Mouse (Mus musculus) gastrocnemius, postnatal 25 days (tissue): Measurements from ENCODE around the gene Rab6a. TPM values are rescaled to one million over a fixed set of nuclear protein-coding genes. Genes with fewer than 3 reads are reported as not detected.

Experiments
- DNase-seq: peaks from one replicate; pipeline ENCODE4 v3.0.0; 2022
- total RNA-seq, 2 experiments: library from RNA; stranded (reverse); gene quantifications; 1 replicate in 1 of 2; 2 replicates in 1 of 2; pipeline ENCODE4 v1.2.3; 2021

Gene Rab6a
- total RNA-seq, 2 experiments from 2014 or later: 52.0 to 52.7 TPM

GRCm38 (mm10) chr7:100683241-100683640, 76.0 kb downstream of the Rab6a start:
- DNase-seq: no peak

GRCm38 (mm10) chr7:100684081-100684480, 76.9 kb downstream of the Rab6a start:
- DNase-seq: no peak

- DNase-seq: no peak
Measured at GRCm38 (mm10) chr7:100684538-100684937, 77.3 kb downstream of the Rab6a start.

GRCm38 (mm10) chr7:100685061-100686030, 78.1 kb downstream of the Rab6a start:
- DNase-seq: peak; percentile 57

GRCm38 (mm10) chr7:100688471-100688870, 81.3 kb downstream of the Rab6a start:
- DNase-seq: peak; percentile 31

Other genes with a start within 250 kb of the Rab6a start
- gene C2cd3, start 235.2 kb upstream of the Rab6a start, total RNA-seq: 1 to 10 TPM; 5.3 to 5.4 TPM
- 10 to 100 TPM; 22.3 to 25.2 TPM for gene Ppme1, start 235.1 kb upstream of the Rab6a start, total RNA-seq
- 100 to 1,000 TPM; 105 to 189 TPM for gene Ucp3, start 134.4 kb upstream of the Rab6a start, total RNA-seq
- 10 to 100 TPM; 31.0 to 52.5 TPM for gene Ucp2, start 114.1 kb upstream of the Rab6a start, total RNA-seq
- not detected for gene Dnajb13, start 92.5 kb upstream of the Rab6a start, total RNA-seq
- gene Coa4, start 70.3 kb upstream of the Rab6a start, total RNA-seq: 10 to 100 TPM in 1 of 2 experiments, 1 to 10 TPM in 1; 8.1 to 13.0 TPM
- 10 to 100 TPM; 57.9 to 58.4 TPM for gene Mrpl48, start 891 bp downstream of the Rab6a start, total RNA-seq
- gene Plekhb1, start 55.0 kb downstream of the Rab6a start, total RNA-seq: 10 to 100 TPM; 27.4 to 32.8 TPM
- 10 to 100 TPM; 33.5 to 35.7 TPM for gene Fam168a, start 99.2 kb downstream of the Rab6a start, total RNA-seq